Mouse (Mus musculus) stomach, postnatal 0 days (tissue): Measurements from ENCODE around the gene Tpst1.

Experiments
- CTCF ChIP-seq: IDR thresholded peaks from 2 replicates; pipeline ENCODE4 v1.5.1; 2016; ENCODE audit warnings: antibody characterized with exemption, low read depth, mild to moderate bottlenecking, moderate library complexity
- EP300 ChIP-seq: optimal IDR thresholded peaks from 2 replicates; pipeline ENCODE3; 2016; ENCODE audit warnings: antibody characterized with exemption

- no peak for TF ChIP-seq EP300
- no peak for TF ChIP-seq CTCF
These were observed 28.6 kb downstream of the Tpst1 start for GRCm38 (mm10) chr5:130101724-130102123.
